Mouse (Mus musculus) T-helper 2 cell (primary cell): ENCODE measurements around the gene Pde1a.
"Not testable (repeated sequence)": the region's sequence is repeated elsewhere in the genome, so short reads cannot be mapped to it uniquely, and the experiment has no call there.

Experiments used
- in situ Hi-C: fragments of 300-600 bp; cut with MboI, MseI; formaldehyde crosslinking; loops from one replicate; pipeline ENCODE4 v1.15.1; 2025; ENCODE audit warnings: high pct_unique_total_duplicates

Gene Pde1a

DNA sequence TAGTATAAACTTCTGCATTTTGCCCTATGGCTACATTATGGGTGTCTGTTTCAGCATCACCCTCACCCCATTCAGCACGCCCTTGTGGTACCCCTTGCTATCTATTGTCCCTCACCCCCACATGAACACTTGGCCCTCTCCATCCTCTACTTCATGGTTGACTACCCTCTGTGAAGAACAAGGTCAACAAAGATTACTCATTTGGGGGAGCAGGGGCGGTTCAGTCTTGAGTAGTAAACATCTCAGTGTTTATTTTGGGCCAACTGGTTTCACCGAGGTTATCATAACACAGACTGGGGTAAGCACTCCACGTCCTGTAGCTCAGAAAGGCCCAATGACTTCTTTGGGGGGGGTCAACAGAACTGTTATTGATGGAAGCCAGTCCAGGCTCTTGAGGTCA is 164.3 kb downstream of the Pde1a start:
- in situ Hi-C loops, result loop anchor here (10.0 kb wide), 1 partner anchor 940 kb away; no protein-coding TSS in a partner anchor

DNA sequence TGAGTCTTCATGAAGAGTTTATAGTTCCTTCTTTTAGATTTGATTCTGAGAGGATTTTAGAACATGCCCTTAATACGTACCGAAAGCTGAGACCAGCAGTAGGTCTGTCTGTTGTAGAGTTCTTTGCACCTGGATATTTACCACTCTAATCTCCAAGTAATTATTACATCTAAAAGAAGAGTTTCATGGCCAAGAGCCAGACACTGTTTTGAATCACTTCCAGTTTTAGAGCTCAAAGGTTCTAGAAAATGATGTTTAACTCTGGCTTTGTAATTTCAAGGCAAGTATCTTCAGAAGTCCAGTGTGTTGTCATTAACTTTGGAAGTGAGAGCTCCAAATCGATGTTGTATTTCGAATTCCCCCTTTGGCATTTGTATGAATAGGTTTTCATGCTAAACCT is 167.8 kb downstream of the Pde1a start:
- in situ Hi-C loops, result loop anchor here (10.0 kb wide), 1 partner anchor 937 kb away; no protein-coding TSS in a partner anchor

DNA sequence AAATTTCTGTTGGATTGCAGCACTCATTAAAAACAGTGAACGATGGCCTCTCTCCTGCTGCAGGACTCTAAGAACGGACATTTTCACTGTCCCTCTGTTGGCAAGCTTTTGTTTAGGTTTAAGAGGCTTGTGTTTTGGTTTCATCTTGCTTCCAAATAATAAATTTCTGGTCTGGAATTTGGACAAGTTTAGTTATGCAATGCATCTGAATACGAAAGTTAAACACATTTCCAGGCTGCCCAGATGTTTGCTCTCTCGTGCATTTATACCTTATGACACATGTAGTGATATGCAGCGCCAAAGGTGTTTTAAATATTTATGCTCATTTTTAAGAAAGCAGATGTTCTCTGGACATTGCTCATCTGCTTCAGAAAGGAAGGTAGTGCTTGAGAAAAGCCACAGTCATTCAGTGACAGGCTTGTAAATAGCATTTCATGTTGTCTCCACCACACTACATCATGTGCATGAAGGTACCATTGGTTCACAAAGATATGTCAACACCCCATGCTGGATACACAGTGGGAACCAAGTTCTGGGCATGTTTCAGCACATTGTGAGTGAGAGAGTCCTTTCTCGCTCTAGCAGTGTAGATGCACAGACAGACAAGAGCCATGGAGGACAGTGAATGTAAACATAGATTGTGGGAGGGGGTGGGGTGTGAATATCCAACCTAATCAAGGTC is 171.5 kb downstream of the Pde1a start:
- in situ Hi-C loops, result no loop called here

DNA sequence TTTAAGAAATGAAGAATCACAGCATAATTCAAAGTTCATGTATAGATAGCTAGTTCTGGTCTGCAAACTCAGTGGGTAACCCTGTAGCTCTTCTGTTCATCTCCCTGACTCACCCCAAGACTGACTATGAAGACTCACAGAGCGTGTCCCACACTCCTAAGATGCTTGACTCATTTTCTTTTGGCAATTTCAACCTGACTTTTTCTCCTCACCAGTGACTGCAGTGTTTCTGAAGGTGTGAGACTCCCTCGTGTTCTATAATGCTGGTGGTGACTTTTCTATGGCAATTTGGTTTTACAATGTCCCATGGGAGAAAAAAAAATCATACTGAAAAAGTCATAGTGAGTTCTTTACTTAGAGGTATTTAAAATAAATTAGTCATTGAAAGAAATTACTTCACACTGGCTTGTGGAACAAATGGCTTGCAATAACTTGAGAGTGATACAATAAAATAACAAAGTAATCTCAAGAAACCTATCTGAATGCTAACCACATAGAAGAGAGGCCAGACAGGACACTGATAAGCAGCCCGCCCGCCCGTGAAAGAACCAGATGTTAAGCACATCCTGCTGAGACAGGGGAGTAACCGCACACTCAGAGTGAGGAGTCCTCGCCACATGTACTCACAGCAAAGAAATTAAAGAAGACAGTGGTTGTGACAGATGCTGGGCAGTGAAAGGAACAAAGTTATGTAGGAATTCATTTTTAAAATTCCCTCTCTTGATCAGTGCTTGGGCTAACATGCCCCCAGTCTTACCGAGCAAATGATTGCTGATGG is 183.2 kb downstream of the Pde1a start:
- in situ Hi-C loops, result no loop called here

DNA sequence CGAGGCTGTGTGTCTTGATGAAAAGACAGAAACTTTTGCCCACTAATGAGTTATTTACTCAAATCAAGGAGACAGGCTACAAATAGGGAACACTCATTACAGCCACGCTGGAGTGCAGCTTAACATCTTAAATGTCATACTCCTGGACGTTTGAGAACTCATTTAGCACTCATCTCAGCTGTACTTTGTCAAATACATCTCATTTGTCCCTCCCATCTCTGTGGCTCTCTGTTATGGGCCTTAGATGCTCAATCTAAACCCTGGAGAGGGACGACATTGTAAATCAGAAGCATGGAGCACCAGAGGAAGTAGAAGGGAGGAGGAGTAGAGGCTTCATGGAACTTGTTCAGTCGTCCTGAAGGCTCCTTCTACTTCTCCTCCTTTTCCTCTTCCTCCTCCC is 194.6 kb downstream of the Pde1a start:
- in situ Hi-C loops, result no loop called here

DNA sequence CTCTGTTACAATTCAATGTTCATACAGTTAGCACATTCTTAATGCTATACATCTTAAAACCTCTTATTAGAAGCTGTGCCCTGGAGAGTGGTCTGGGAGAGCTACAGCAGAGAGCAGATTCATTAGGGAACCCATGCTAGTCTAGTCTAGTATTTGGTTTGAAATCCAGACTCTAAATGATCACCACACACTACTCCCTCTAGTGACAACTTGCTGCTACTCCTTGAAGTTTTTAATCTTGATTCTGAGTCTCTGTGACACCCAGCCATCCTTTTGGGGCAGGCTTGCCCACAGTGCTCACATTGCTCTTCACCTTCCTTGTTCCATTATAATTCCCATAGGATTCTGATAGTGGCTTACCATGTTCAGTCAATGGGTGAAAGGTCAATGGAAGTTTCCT is 206.9 kb downstream of the Pde1a start:
- in situ Hi-C loops, result loop anchor here (10.0 kb wide), 1 partner anchor 1632 kb away; no protein-coding TSS in a partner anchor

DNA sequence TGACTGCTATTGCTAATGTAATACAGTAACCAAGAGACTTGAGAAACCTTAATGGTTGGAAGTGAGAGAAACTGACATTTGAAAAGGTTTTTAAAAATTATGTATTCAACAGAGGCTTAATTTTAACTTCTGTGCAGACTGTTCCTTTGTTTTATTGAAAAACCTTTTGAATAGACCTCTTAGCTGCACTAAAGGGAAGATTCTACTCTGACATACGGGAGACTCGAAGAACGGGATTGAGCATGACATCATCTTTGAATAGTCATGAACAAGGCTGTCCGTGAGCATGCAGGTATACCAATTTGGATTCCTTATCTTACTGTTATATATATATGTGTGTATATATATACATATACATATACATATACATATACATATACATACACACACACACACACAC is 207.9 kb downstream of the Pde1a start:
- in situ Hi-C loops, result loop anchor here (10.0 kb wide), 1 partner anchor 1633 kb away; no protein-coding TSS in a partner anchor

DNA sequence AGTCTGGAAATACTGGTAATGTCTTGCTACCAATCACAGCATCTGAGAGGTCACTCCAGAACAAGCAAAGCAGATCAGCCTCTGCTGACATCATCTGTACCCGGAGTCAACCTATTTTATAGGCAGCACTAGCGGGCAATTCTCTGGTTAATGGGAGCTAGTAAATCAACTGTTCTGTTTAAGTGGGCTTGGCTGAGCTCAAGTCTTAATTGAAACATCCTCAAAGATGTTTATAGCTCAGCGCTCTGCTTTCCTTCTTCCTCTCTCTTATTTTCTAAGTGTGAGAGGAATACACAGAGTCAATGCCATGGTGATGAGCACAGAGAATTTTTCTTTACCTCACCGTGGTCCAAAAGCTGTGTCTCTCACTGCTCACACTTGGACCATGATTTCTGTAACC is 208.8 kb downstream of the Pde1a start:
- in situ Hi-C loops, result loop anchor here (10.0 kb wide), 1 partner anchor 1634 kb away; no protein-coding TSS in a partner anchor

DNA sequence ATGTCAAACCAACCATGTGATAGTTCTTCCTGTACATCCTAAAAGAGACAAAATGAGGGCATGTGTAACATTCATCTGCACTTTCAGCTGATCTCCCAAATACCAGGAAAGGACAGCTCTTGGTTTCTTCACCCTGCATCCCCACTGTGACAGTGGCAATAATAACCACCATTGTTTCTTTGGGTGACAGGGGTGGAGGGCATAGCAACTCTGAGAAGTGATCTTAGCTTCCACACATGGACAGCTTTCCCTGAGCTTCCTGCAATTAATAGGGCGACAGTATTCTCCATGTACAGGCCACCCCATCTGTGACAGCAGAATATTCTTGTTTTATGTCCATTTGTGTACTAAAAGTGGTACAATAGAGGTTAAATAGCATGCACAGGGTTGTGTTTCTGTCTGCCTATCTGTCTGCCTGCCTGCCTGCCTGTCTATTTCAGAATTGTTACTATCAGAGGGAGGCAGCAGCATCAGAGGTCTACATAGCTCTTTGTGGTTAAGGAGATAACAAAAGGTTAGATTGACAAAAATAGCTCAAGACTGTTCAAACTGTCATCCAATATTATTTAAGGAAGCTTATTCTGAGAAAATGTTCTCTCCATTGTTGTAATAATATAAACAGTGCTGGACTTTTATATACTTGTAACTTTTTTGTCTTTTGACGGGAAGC is 227.3 kb downstream of the Pde1a start:
- in situ Hi-C loops, result no loop called here

DNA sequence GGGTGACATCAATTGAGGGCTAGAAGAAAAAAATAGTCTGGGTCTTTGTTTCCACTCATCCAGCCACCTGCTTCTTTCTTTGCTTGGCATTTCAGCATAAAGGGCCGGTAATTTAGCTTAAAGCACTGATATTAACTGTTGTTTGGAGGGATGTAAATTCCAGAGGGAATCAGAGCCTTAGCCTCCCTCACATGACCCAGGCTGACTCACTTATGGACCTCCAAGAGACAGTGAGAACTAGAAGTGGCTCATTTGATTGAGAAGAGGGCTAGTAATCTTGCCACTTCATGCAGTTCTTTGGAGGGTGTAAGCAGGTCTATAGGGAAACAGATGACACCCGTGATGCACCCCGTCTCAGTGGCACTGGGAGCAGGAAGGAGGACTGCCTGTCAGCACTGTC is 230.7 kb downstream of the Pde1a start:
- in situ Hi-C loops, result no loop called here

DNA sequence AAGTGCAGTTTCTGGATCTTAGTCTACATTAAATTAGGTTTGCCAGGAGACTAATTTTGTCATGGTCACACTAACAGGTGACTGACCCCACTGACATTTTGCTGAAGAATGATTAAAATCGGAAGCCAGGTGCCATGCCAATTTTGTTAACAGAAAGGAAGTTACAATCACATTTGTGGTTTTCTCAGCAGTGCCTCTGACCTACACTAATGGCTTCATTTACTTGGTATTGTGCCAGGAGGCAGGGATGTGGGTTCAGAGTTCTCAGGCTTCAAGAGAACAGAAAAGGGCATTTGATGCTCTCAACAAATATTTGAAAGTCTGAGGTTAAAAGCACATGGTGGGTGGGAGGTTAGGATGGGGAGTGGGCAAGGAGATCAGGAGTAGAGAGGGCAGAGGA is 236.4 kb downstream of the Pde1a start:
- in situ Hi-C loops, result no loop called here

DNA sequence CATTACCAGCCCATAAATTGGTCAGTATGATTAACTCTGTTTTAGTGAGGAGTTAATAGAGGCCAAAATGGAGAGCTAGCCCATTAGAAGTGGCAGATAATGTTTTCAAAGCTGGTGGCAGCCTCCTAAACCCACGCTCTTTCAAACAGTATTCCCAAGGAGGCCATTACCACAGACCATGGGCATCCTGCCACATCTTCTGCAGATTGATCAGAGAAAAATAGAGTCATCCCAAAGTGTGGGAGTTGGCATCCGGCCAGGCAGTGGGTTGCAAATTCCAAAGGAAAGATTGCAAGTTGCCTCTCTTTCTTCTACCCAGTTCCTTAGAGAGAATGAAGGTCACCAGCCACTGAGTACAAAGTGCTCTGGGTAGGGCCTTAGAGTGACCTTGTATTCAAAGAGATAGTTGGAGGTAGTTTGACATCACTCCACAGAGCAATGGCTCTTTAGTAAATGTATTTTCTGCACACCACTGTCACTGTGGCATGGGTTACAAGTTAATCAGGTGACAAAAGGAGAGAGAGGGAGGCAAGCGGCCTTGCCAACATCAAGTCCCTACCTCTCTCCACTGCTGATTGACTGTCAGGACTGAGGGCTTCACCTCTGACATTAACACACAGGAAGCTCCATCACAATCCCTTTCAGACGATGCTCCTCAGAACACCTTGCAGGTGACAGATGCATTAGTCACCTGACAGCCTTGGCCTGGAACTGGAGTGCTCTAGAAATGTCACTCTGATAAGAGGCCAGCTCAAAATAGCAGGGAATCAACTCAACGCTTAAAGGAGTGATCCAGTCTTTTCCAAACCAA is 237.3 kb downstream of the Pde1a start:
- in situ Hi-C loops, result no loop called here

DNA sequence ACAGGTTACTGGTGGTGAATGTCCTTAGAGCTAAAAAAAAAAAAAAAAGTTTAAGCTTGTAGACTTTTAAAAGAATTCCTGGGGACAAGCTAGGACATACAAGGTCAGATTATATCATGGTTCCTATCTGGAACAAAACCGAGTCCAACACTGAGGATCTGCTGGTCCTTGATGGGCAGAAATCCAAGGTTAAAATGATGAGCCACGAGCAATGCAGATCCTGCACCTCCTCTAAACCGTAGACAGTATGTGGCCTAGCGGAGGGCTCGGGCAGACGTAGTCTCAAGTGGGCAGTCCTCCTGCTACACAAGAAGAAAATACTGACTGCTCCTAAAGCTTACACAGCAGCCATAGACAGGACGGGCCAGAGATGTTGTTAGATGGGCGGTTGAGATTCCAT is 238.5 kb downstream of the Pde1a start:
- in situ Hi-C loops, result no loop called here

DNA sequence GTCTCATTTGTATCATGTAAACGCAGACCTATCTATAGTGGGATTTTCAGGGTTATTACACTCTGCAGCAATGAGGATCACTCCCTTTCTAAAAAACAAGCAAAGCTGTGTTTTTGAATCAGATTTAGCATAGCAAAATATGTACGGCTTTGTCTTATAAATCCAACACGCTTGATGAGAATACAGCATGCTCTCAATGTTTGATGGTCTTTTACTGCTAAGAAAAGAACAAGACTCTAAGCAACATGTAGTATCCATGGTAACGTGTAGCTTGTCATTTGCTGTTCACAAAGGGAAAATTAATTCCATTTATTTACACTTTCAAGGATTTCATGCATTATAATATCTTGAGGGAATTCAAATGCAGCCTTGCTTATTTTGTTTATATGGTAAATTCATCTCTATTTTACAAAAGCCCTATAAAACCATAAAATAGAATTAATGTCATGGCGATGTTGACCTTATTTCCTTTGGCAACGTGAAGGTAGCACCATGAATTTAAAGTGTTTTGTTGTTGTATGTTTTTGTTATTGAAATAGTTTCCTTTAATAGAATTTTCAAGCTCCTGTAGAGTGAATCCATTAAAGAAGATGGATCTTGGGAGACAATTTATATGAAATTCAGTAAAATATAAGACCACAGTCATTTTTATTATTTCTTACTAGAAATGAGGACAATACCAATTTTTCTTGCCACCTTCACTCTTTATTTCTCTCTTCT is 245.5 kb downstream of the Pde1a start:
- in situ Hi-C loops, result no loop called here

DNA sequence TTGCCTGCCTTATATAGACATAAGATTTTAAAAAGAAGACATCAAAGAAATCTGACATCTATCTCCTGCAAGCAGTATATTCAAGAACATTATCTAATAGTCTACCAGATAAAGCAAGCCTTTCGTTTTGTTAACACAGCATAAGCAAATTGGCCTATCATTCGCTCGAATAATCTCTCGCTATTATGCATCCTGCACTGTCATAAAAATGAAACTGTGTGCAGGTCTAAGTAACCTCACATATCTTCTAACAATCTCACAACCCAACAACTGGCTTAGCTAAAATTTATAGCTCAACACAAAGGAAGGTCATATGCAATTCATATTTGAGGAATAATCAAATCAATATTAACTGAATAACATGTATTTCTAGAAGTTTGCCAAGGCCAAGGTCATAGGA is 246.0 kb downstream of the Pde1a start:
- in situ Hi-C loops, result no loop called here

DNA sequence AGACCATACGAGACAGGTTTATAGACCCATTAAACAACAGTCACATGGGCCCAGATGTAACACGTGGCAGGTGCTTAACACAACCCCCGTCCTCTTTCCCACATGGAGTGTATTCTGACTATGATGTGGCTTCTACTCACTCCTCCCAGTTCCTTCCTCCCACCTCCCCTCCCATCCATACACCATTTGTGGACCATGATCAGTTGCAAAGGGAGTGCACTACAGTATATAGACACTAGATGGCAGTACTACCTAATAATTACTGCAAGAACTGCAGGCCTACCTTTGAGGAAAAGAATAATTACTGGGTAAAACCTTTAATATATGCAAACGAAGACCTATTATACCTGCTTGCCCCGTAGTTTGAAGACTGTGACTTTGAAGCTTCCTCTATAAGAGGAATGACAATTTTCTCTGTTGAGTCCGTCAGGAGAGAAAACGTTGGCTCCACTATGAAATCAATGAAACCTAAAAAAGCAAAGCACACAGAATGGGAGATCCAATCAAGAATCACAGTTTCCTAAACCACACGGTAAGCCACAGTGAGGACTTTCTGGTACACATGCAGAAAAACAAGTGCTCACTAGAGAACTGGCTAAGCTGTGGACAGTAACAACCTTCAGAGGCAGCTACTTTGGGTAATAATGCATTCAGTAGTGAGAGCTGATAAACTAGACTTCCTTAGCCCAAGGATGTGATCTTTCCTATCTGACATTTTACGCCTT is 263.8 kb downstream of the Pde1a start:
- in situ Hi-C loops, result no loop called here

DNA sequence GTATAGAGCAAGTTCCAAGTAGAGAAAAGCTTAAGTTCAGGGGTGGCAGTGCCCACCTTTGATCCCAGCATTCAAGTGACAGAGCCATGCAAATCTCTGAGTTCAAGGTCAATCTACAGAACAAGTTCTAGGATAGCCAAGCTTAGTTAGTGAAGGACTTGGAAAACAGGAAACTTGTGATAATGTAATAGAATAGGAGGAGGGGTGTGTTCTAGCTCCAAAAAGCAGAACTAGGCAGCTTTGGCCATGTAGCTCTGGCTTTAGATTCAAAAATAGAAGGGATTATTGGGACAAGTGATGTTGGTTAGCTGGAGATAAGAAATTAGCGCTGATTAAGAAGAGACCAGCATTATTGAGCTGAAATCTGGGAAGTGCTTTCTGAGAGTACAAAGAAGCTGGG is 272.4 kb downstream of the Pde1a start:
- in situ Hi-C loops, result no loop called here

DNA sequence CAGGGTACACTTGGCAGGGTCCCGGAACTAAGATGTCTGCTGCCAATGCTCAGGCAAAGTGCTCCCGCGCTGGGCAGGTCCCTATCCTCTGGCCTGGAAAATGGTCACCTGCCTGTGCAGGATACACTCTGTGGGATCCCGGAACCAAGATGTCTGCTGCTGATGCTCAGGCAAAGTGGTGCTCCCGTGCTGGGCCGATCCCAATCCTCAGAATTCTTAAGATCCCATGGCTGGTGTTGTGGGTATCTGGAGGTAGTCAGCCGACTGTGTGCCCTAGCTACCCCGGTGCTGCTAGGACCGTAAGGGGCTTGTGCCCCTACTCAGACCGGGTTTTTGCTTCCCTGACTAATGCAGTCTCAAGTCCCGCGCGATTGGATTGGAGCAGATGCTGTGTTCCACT is 281.9 kb downstream of the Pde1a start:
- in situ Hi-C loops, result not testable (repeated sequence)

DNA sequence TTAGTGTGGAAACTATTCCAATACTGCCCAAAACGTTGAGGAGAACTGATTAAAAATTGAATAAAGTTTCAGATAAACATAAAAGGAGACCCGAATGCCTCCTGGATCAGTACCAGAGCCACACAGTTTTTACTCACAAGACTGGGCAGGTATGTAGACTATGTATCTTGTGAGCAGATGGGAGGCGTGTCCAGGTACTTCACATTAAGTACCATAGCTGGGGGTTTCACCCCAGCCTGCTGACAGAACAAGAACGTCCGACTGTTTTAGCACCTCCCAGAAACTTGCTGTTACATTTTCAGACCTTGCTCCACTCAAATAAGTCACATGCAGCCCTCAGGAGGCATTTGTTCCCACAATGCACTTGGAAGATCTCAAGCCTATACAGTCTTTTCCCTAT is 289.7 kb downstream of the Pde1a start:
- in situ Hi-C loops, result no loop called here

DNA sequence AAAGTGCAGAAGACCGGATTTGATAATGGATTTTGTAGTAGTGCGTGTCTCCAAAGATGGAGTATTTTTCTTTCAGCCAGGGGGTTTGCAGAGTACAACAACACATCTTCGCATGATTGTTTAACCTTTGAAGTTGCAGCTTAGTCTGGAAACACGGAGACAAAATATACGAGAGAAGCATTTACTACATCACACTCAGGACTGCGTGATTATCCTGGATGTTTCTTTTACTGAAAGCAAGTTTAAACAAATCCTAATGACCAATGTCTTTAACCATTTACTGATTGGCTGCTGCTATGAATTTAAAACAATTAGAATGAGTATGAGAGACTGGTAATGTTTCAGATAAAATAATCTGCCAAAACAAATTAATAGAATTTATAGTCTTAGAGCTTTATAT is 290.2 kb downstream of the Pde1a start:
- in situ Hi-C loops, result no loop called here
